Mouse (Mus musculus): ENCODE results near the gene Lmf1.

- TF ChIP-seq POLR2A (IDR thresholded peaks at IDR 0.05; ENCODE audit: control insufficient read depth in 1 of 2, insufficient read depth in 1 of 2, low read depth in 1 of 2, low read length in 2 of 2, poor library complexity in 1 of 2) (no peak), USF1 (IDR thresholded peaks at IDR 0.05; ENCODE audit: low read depth, low read length) (no peak)
Observed at GRCm38 (mm10) chr17:25602366-25602765, 23.5 kb downstream of the Lmf1 start.
